Comparison of ENCODE assay signal across 30 mouse cellular contexts in genomic region chr2:173484486-173484885, GRCm38 (mm10). TPM values are rescaled to one million over a fixed set of nuclear protein-coding genes. Genes with fewer than 3 reads are reported as not detected.
"Had no signal": no experiment of that assay in that cellular context is flagged by ENCODE, and none has a peak within 500 bp of the region (broad histone marks: within the 10 kb centered on the region; RNA-seq: fewer than 3 reads in every experiment).

No protein-coding gene starts in this region.

- H3K27ac ChIP-seq: gastrocnemius, adult 2 months; heart, adult 2 months; heart, embryonic 13.5 days; heart, embryonic 15.5 days; hindbrain, embryonic 10.5 days; hindbrain, embryonic 12.5 days; hindbrain, embryonic 14.5 days; layer of hippocampus, adult 2 months; left cerebral cortex, adult 2 months; limb, embryonic 13.5 days; limb, embryonic 15.5 days; liver, embryonic 13.5 days had no signal

- H3K36me3 ChIP-seq: heart, embryonic 13.5 days; heart, embryonic 15.5 days; hindbrain, embryonic 10.5 days; hindbrain, embryonic 12.5 days; limb, embryonic 13.5 days; limb, embryonic 15.5 days; liver, embryonic 13.5 days had no signal

- DNase-seq: gastrocnemius, adult 2 months; gastrocnemius, postnatal 10 days; gastrocnemius, postnatal 25 days; heart, adult 2 months; heart, postnatal 4 days; kidney, adult 18-20 months; kidney, adult 8-10 months; kidney, postnatal 10 days; kidney, postnatal 25 days; kidney, postnatal 4 days; liver, embryonic 13.5 days had no signal

- H3K4me2 ChIP-seq: heart, embryonic 11.5 days; heart, embryonic 13.5 days; heart, embryonic 15.5 days; hindbrain, embryonic 12.5 days; hindbrain, embryonic 14.5 days; limb, embryonic 13.5 days; limb, embryonic 15.5 days; liver, embryonic 13.5 days had no signal

- H3K27me3 ChIP-seq: heart, embryonic 13.5 days; heart, embryonic 15.5 days; hindbrain, embryonic 12.5 days; limb, embryonic 13.5 days; limb, embryonic 15.5 days; liver, embryonic 13.5 days had no signal

- H3K4me1 ChIP-seq: heart, embryonic 13.5 days; heart, embryonic 15.5 days; hindbrain, embryonic 10.5 days; hindbrain, embryonic 12.5 days; limb, embryonic 13.5 days; limb, embryonic 15.5 days; liver, embryonic 13.5 days had no signal

- H3K9ac ChIP-seq: heart, embryonic 13.5 days; heart, embryonic 15.5 days; hindbrain, embryonic 12.5 days; hindbrain, embryonic 14.5 days; limb, embryonic 13.5 days; limb, embryonic 15.5 days; liver, embryonic 13.5 days had no signal

- H3K9me3 ChIP-seq: heart, embryonic 13.5 days; heart, embryonic 15.5 days; hindbrain, embryonic 10.5 days; hindbrain, embryonic 12.5 days; limb, embryonic 13.5 days; limb, embryonic 15.5 days; liver, embryonic 13.5 days had no signal

- ATAC-seq: hindbrain, embryonic 16.5 days; inflammation-experienced regulatory T-cells, adult 6 months; intestine, embryonic 16.5 days had no signal

- H3K4me3 ChIP-seq: gastrocnemius, adult 2 months; heart, adult 2 months; heart, embryonic 13.5 days; heart, embryonic 15.5 days; hindbrain, embryonic 10.5 days; hindbrain, embryonic 12.5 days; layer of hippocampus, adult 2 months; left cerebral cortex, adult 2 months; limb, embryonic 13.5 days; limb, embryonic 15.5 days; liver, embryonic 13.5 days had no signal

RNA-seq across cellular contexts. Expression of gene 1700021F07Rik, which starts 37.9 kb away (rescaled TPM):
- polyA plus RNA-seq: frontal cortex, adult 2 months; heart, adult 2 months; heart, embryonic 11.5 days; heart, embryonic 13.5 days; heart, embryonic 15.5 days; heart, postnatal 0 days; hindbrain, embryonic 10.5 days; hindbrain, embryonic 12.5 days; hindbrain, embryonic 14.5 days; hindbrain, embryonic 16.5 days; inflammation-experienced regulatory T-cells, adult 6 months; intestine, embryonic 16.5 days; kidney, embryonic 14.5 days; kidney, embryonic 16.5 days; limb, embryonic 11.5 days; limb, embryonic 13.5 days; limb, embryonic 15.5 days; liver, adult 2 months; liver, embryonic 13.5 days had no signal
